Mouse (Mus musculus) midbrain, embryonic 16.5 days (tissue): ENCODE results near the gene Dnm3. TPM values are rescaled to one million over a fixed set of nuclear protein-coding genes. Genes with fewer than 3 reads are reported as not detected.

Source experiments
- ATAC-seq: fragments of 200-750 bp; cut with Nextera tagmentation; 2 replicates; pipeline ENCODE4 v1.8.0; 2017; ENCODE audit warnings: moderate TSS enrichment
- H3K27ac ChIP-seq: fragments of 300-500 bp; sonication (generic); 2 replicates; pipeline ENCODE4 v1.5.1; 2014; ENCODE audit warnings: mild to moderate bottlenecking, low read length, mixed read lengths
- H3K27me3 ChIP-seq: fragments of 300-500 bp; sonication (generic); 2 replicates; pipeline ENCODE4 v1.6.1; 2014; ENCODE audit warnings: low read depth, low read length, mixed read lengths; ENCODE audit not compliant: control insufficient read depth, insufficient read depth
- H3K36me3 ChIP-seq: fragments of 300-500 bp; sonication (generic); 2 replicates; pipeline ENCODE4 v1.6.1; 2014; ENCODE audit warnings: mild to moderate bottlenecking, low read length, moderate library complexity, mixed read lengths; ENCODE audit not compliant: control insufficient read depth, insufficient read depth
- H3K4me1 ChIP-seq: fragments of 300-500 bp; sonication (generic); 2 replicates; pipeline ENCODE4 v1.6.1; 2014; ENCODE audit warnings: mild to moderate bottlenecking, low read length, mixed read lengths; ENCODE audit not compliant: control insufficient read depth, insufficient read depth
- H3K4me2 ChIP-seq: fragments of 300-500 bp; sonication (generic); 2 replicates; pipeline ENCODE4 v1.6.1; 2014; ENCODE audit warnings: mild to moderate bottlenecking, low read length, mixed read lengths
- H3K4me3 ChIP-seq: fragments of 300-500 bp; sonication (generic); 2 replicates; pipeline ENCODE4 v1.5.1; 2014; ENCODE audit warnings: low read depth, mild to moderate bottlenecking, low read length, moderate library complexity, mixed read lengths
- H3K9ac ChIP-seq: fragments of 300-500 bp; sonication (generic); 2 replicates; pipeline ENCODE4 v1.6.1; 2014; ENCODE audit warnings: low read depth, low read length, mixed read lengths
- H3K9me3 ChIP-seq: fragments of 300-500 bp; sonication (generic); replicated peaks from 2 replicates; pipeline ENCODE4 v1.6.1; 2014; ENCODE audit warnings: mild to moderate bottlenecking, low read length, mixed read lengths; ENCODE audit not compliant: control insufficient read depth, poor library complexity, severe bottlenecking
- WGBS: fragments of 180-500 bp; shearing (Covaris S2); extraction: QIAGEN DNeasy Blood & Tissue Kit; methylation state at CpG from one replicate; pipeline ENCODE4 v1.1.7; 2014; 5-methylcytosine and 5-hydroxymethylcytosine counted together
- polyA plus RNA-seq: library from polyadenylated mRNA; unstranded; fragments of >200 nt; fragmentation: Nextera tagmentation; extraction: Ambion mirVana; gene quantifications from 2 replicates; pipeline ENCODE4 v1.2.1, GENCODE M21; 2015

The Dnm3 gene
- polyA plus RNA-seq, 1 experiment from 2014 or later = 69.4 TPM

GRCm38 (mm10) chr1:162472949-162473348, 4.9 kb downstream of the Dnm3 start:
- no peaks in the 10 kb centered on the region for H3K9me3 ChIP-seq
- H3K4me2 ChIP-seq = no peak overlapping the region
- 89% methylated on average over 1 of the region's 1 CpGs for WGBS
- no peak overlapping the region for H3K27ac ChIP-seq
- H3K36me3 ChIP-seq = no peaks in the 10 kb centered on the region
- no peaks in the 10 kb centered on the region for H3K27me3 ChIP-seq
- H3K4me1 ChIP-seq = peaks cover 8% of the 10 kb centered on the region
- no peak for ATAC-seq
- H3K9ac ChIP-seq = no peak overlapping the region
- H3K4me3 ChIP-seq = no peak overlapping the region

GRCm38 (mm10) chr1:162471089-162471488, 6.7 kb downstream of the Dnm3 start:
- Histone ChIP-seq H3K36me3 (no peaks in the 10 kb centered on the region), H3K9me3 (no peaks in the 10 kb centered on the region), H3K27ac (no peak overlapping the region), H3K9ac (no peak overlapping the region), H3K27me3 (no peaks in the 10 kb centered on the region), H3K4me1 (peaks cover 8% of the 10 kb centered on the region), H3K4me3 (no peak overlapping the region), H3K4me2 (no peak overlapping the region)
- ATAC-seq = no peak

GRCm38 (mm10) chr1:162469752-162470280, 8.0 kb downstream of the Dnm3 start:
- H3K27ac ChIP-seq = no peak overlapping the region
- no peak overlapping the region for H3K9ac ChIP-seq
- H3K4me2 ChIP-seq = no peak overlapping the region
- peaks cover 6% of the 10 kb centered on the region for H3K4me1 ChIP-seq
- 63% methylated on average over 2 of the region's 2 CpGs for WGBS
- no peaks in the 10 kb centered on the region for H3K9me3 ChIP-seq
- no peak for ATAC-seq
- H3K4me3 ChIP-seq = no peak overlapping the region
- no peaks in the 10 kb centered on the region for H3K36me3 ChIP-seq
- no peaks in the 10 kb centered on the region for H3K27me3 ChIP-seq

- Histone ChIP-seq H3K36me3 (no peaks in the 10 kb centered on the region), H3K27me3 (no peaks in the 10 kb centered on the region), H3K27ac (no peak overlapping the region), H3K4me1 (no peaks in the 10 kb centered on the region), H3K4me3 (no peak overlapping the region), H3K9ac (no peak overlapping the region), H3K4me2 (no peak overlapping the region), H3K9me3 (no peaks in the 10 kb centered on the region)
- 88% methylated on average over 8 of the region's 8 CpGs for WGBS
- ATAC-seq = no peak
Observed at GRCm38 (mm10) chr1:162463676-162464075, 14.2 kb downstream of the Dnm3 start.

- Histone ChIP-seq H3K9me3 (no peaks in the 10 kb centered on the region), H3K27ac (no peak overlapping the region), H3K4me1 (no peaks in the 10 kb centered on the region), H3K36me3 (no peaks in the 10 kb centered on the region), H3K9ac (no peak overlapping the region), H3K27me3 (no peaks in the 10 kb centered on the region), H3K4me2 (no peak overlapping the region), H3K4me3 (no peak overlapping the region)
- WGBS = 94% methylated on average over 2 of the region's 2 CpGs
- no peak for ATAC-seq
Observed at GRCm38 (mm10) chr1:162458711-162459110, 19.1 kb downstream of the Dnm3 start.

- no peak for ATAC-seq
Observed at GRCm38 (mm10) chr1:162456861-162457260, 21.0 kb downstream of the Dnm3 start.

GRCm38 (mm10) chr1:162456406-162456805, 21.4 kb downstream of the Dnm3 start:
- no peak overlapping the region for H3K4me2 ChIP-seq
- H3K4me1 ChIP-seq = no peaks in the 10 kb centered on the region
- H3K9me3 ChIP-seq = no peaks in the 10 kb centered on the region
- ATAC-seq = no peak
- no peaks in the 10 kb centered on the region for H3K27me3 ChIP-seq
- 90% methylated on average over 4 of the region's 4 CpGs for WGBS
- no peak overlapping the region for H3K27ac ChIP-seq
- no peak overlapping the region for H3K4me3 ChIP-seq
- H3K9ac ChIP-seq = no peak overlapping the region
- H3K36me3 ChIP-seq = no peaks in the 10 kb centered on the region

More at GRCm38 (mm10) chr1:162456861-162457260, 21.0 kb downstream of the Dnm3 start:
- H3K4me3 ChIP-seq = no peak overlapping the region
- H3K27ac ChIP-seq = no peak overlapping the region
- no peak overlapping the region for H3K4me2 ChIP-seq
- no peaks in the 10 kb centered on the region for H3K27me3 ChIP-seq
- no peak overlapping the region for H3K9ac ChIP-seq
- no peaks in the 10 kb centered on the region for H3K9me3 ChIP-seq
- 94% methylated on average over 6 of the region's 6 CpGs for WGBS
- H3K4me1 ChIP-seq = no peaks in the 10 kb centered on the region
- H3K36me3 ChIP-seq = no peaks in the 10 kb centered on the region

- WGBS = 42% methylated on average over 8 of the region's 8 CpGs
- Histone ChIP-seq H3K4me1 (no peaks in the 10 kb centered on the region), H3K4me2 (no peak overlapping the region), H3K36me3 (no peaks in the 10 kb centered on the region), H3K27me3 (no peaks in the 10 kb centered on the region), H3K27ac (no peak overlapping the region), H3K4me3 (no peak overlapping the region), H3K9me3 (0 out of 2 replicates have a peak, but pooled peaks cover 3% of the 10 kb centered on the region), H3K9ac (no peak overlapping the region)
- ATAC-seq = peak; percentile 72
Observed at GRCm38 (mm10) chr1:162453578-162453977, 24.3 kb downstream of the Dnm3 start.

- H3K4me2 ChIP-seq = no peak overlapping the region
- no peaks in the 10 kb centered on the region for H3K4me1 ChIP-seq
- no peaks in the 10 kb centered on the region for H3K36me3 ChIP-seq
- no peak overlapping the region for H3K4me3 ChIP-seq
- H3K9me3 ChIP-seq = 0 out of 2 replicates have a peak, but pooled peaks cover 3% of the 10 kb centered on the region
- WGBS = 79% methylated on average over 6 of the region's 6 CpGs
- H3K27me3 ChIP-seq = no peaks in the 10 kb centered on the region
- H3K27ac ChIP-seq = no peak overlapping the region
- no peak overlapping the region for H3K9ac ChIP-seq
- ATAC-seq = no peak
Observed at GRCm38 (mm10) chr1:162453030-162453429, 24.8 kb downstream of the Dnm3 start.
